Mouse (Mus musculus) kidney, adult 2 months (tissue): ENCODE data around the gene Zfp273.

Experiments used
- CTCF ChIP-seq: fragments of 200-500 bp; conservative IDR thresholded peaks from 2 replicates; pipeline ENCODE4 v1.5.1; 2011; ENCODE audit warnings: low read depth, mild to moderate bottlenecking, control low read depth, low read length, moderate library complexity, mixed read lengths; ENCODE audit not compliant: insufficient read depth, insufficient read length
- POLR2A ChIP-seq: fragments of 200-500 bp; IDR thresholded peaks from one replicate; pipeline ENCODE4 v1.6.1; 2011; ENCODE audit warnings: low read depth, low read length, control low read depth

- TF ChIP-seq POLR2A, result no peak
- no peak for TF ChIP-seq CTCF
These were observed 39.6 kb downstream of the Zfp273 start for GRCm38 (mm10) chr13:67853130-67853529.
